Mouse (Mus musculus): ENCODE measurements around the gene Ubr7. TPM values are rescaled to one million over a fixed set of nuclear protein-coding genes. Genes with fewer than 3 reads are reported as not detected.
A peak's percentile ranks its signal among the peaks of the same experiment; 100 is the strongest.

Ubr7 gene
- total RNA-seq, 2 experiments from 2014 or later, result 31.6 to 32.5 TPM

- DNase-seq (ENCODE audit: low spot score in 2 of 2), result peak in 1 of 2 experiments; percentile 39
These were observed 14.7 kb upstream of the Ubr7 start for GRCm38 (mm10) chr12:102743036-102743588.

GRCm38 (mm10) chr12:102743589-102744574 is 13.9 kb upstream of the Ubr7 start, which contains the start of the genes Moap1 and Tmem251:
Moap1 (minus strand) TSS chr12:102743661.
Tmem251 (plus strand) TSS chr12:102743762.
- DNase-seq (ENCODE audit: low spot score in 2 of 2), result peak; percentile 87 to 91

- DNase-seq (ENCODE audit: low spot score in 2 of 2), result no peak
These were observed 12.9 kb upstream of the Ubr7 start for GRCm38 (mm10) chr12:102744839-102745238.

GRCm38 (mm10) chr12:102748256-102748655 is 9.5 kb upstream of the Ubr7 start:
- DNase-seq (ENCODE audit: low spot score in 2 of 2), result no peak

GRCm38 (mm10) chr12:102756304-102756703 is 1.5 kb upstream of the Ubr7 start:
- DNase-seq (ENCODE audit: low spot score in 2 of 2), result no peak

GRCm38 (mm10) chr12:102757055-102757688 is 595 bp upstream of the Ubr7 start:
- no peak for DNase-seq (ENCODE audit: low spot score in 2 of 2)

- DNase-seq (ENCODE audit: low spot score in 2 of 2), result no peak
These were observed 613 bp downstream of the Ubr7 start, which contains the start of gene Gm20604 for GRCm38 (mm10) chr12:102758403-102758756. Gm20604 (minus strand) TSS chr12:102758672.

- DNase-seq (ENCODE audit: low spot score in 2 of 2), result no peak
These were observed 1.2 kb downstream of the Ubr7 start for GRCm38 (mm10) chr12:102758936-102759335.

- DNase-seq (ENCODE audit: low spot score in 2 of 2), result no peak
These were observed 3.9 kb downstream of the Ubr7 start for GRCm38 (mm10) chr12:102761668-102762067.

- no peak for DNase-seq (ENCODE audit: low spot score in 2 of 2)
These were observed 5.9 kb downstream of the Ubr7 start for GRCm38 (mm10) chr12:102763696-102764095.

- DNase-seq (ENCODE audit: low spot score in 2 of 2), result no peak
These were observed 11.2 kb downstream of the Ubr7 start for GRCm38 (mm10) chr12:102769000-102769399.

GRCm38 (mm10) chr12:102771601-102772000 is 13.8 kb downstream of the Ubr7 start:
- no peak for DNase-seq (ENCODE audit: low spot score in 2 of 2)

- DNase-seq (ENCODE audit: low spot score in 2 of 2), result no peak
These were observed 14.9 kb downstream of the Ubr7 start for GRCm38 (mm10) chr12:102772676-102773075.

- no peak for DNase-seq (ENCODE audit: low spot score in 2 of 2)
These were observed 18.3 kb downstream of the Ubr7 start for GRCm38 (mm10) chr12:102776035-102776434.

GRCm38 (mm10) chr12:102778151-102778550 is 20.4 kb downstream of the Ubr7 start:
- DNase-seq (ENCODE audit: low spot score in 2 of 2), result no peak

GRCm38 (mm10) chr12:102779452-102779851 is 21.7 kb downstream of the Ubr7 start:
- DNase-seq (ENCODE audit: low spot score in 2 of 2), result no peak

GRCm38 (mm10) chr12:102782841-102783240 is 25.1 kb downstream of the Ubr7 start:
- no peak for DNase-seq (ENCODE audit: low spot score in 2 of 2)

- DNase-seq (ENCODE audit: low spot score in 2 of 2), result no peak
These were observed 27.3 kb downstream of the Ubr7 start for GRCm38 (mm10) chr12:102784899-102785592.

- DNase-seq (ENCODE audit: low spot score in 2 of 2), result peak; percentile 26 to 76
These were observed 27.8 kb downstream of the Ubr7 start for GRCm38 (mm10) chr12:102785593-102785985.

- no peak for DNase-seq (ENCODE audit: low spot score in 2 of 2)
These were observed 30.2 kb downstream of the Ubr7 start for GRCm38 (mm10) chr12:102787927-102788326.

GRCm38 (mm10) chr12:102799528-102799927 is 41.8 kb downstream of the Ubr7 start:
- no peak for DNase-seq (ENCODE audit: low spot score in 2 of 2)
